Mouse (Mus musculus): ENCODE measurements at regions not wholly inside any gene's neighbourhood (a gene's known extent, or its start where the extent isn't known, plus 50 kb on each side); places are given as distances from the start of the nearest gene placed in this dataset.

DNA sequence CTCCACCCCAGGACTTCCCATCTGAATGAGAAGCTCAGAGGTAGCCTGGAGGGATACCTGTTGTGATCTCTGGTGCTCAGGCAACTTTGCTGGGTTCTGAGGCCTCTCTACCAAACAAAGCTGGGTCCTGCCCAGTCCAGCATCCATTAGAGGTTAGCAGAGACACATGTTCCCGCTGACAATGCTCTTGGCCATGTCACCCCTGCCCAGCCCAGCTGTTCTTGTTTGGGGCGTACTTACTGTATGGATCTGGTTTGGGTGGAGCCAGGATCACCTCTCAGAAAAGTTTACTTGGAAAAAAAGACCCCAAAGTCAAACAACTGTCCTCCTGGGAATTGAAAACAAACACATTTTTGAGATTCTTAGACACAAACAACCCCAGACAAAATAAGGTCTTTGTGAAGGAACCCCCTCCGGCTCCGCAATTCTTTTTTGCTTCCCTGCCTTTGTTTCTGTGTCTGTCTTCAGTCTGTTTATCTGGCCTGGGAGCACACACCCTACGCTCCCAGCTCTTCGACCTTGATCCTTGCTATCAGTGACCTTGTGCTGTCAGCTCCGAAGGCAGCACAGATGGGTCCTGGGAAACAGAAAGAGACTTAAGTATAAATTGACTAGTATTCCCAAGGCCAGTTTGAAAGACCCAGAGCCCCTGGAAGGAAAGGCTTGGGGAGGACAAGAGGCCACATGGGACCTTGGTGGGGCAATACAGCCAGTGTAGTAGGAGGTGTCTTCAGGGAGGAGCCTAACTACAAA lies 68.1 kb upstream of the Serp2 start:
- Histone ChIP-seq H3K27ac (replicated peaks; ENCODE audit: low read depth, low read length) (no peak overlapping the region), H3K4me1 (ENCODE audit: control insufficient read depth, insufficient read depth, insufficient read length, low read length) (peaks cover 2% of the 10 kb centered on the region), H3K4me3 (ENCODE audit: insufficient read depth, low read depth, low read length) (no peak overlapping the region)

GRCm38 (mm10) chr14:76623371-76623988 lies 66.8 kb upstream of the Serp2 start:
- Histone ChIP-seq H3K4me1 (ENCODE audit: control insufficient read depth, insufficient read depth, insufficient read length, low read length) (peaks cover 2% of the 10 kb centered on the region; the same call in 1 of the 2 replicates), H3K27ac (replicated peaks; ENCODE audit: low read depth, low read length) (0 out of 2 replicates have a peak overlapping the region, but pooled peaks have one; percentile 20), H3K4me3 (ENCODE audit: insufficient read depth, low read depth, low read length) (no peak overlapping the region)

GRCm38 (mm10) chr14:76622634-76623291 lies 66.1 kb upstream of the Serp2 start:
- Histone ChIP-seq H3K27ac (replicated peaks; ENCODE audit: low read depth, low read length) (peak overlapping the region; percentile 57; the same call in 1 of the 2 replicates), H3K4me1 (ENCODE audit: control insufficient read depth, insufficient read depth, insufficient read length, low read length) (peaks cover 2% of the 10 kb centered on the region; the same call in 1 of the 2 replicates), H3K4me3 (ENCODE audit: insufficient read depth, low read depth, low read length) (0 out of 2 replicates have a peak overlapping the region, but pooled peaks have one; percentile 19)

DNA sequence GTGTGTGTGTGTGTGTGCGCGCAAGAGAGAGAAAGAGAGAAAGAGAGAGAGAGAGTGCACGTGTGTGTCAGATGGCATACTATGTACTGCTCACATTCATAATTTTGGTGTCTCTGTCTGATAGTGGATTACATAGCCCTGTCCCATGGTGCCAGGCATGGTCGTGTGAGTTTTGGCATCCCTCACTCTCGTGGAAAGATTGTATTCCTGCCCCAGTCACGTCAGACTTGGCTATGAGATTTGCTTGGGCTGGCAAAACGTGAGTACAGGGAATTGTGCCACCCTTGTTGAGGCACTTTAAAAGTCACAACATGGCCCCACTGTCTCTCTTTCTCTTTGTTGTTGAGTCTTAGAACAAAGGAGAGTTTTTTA lies 62.3 kb upstream of the Serp2 start:
- Histone ChIP-seq H3K4me3 (ENCODE audit: insufficient read depth, low read depth, low read length) (no peak overlapping the region), H3K4me1 (ENCODE audit: control insufficient read depth, insufficient read depth, insufficient read length, low read length) (peaks cover 2% of the 10 kb centered on the region; the same call in 1 of the 2 replicates), H3K27ac (replicated peaks; ENCODE audit: low read depth, low read length) (no peak overlapping the region)

DNA sequence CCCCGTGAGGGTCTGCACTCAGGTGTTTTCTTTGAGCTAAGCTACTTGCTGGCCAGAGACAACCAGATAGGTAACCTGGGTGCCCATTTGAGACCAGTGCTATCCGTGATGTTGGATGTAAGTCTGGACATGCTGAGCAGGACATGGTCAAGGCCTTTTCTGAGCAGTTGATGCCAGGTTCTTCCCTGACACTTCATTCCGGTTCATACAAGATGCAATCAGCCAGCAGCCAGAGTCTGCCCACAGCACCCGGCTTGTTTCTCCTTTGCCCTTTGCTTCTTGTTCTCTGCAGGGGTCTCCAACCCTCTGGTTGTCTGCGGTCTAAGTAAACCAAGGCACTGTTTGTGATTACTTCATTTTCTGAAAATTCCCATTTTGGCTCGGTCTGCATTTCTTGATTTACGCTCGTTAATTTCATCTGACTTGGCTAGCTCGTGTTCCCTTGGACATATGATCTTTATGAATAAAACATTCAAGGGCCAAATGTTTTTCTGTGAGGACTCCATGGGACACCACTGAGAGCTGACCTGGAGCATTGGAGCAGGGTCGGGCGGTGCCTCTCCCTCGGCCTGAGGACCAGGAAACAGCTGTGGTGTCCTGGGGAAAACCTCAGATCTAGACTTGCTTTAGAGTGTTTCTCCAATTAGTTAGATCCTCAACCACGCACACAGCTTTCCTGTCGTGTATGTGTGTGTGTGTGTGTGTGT lies 61.8 kb upstream of the Serp2 start:
- H3K4me3 ChIP-seq (ENCODE audit: insufficient read depth, low read depth, low read length), result no peak overlapping the region
- no peak overlapping the region for H3K27ac ChIP-seq (replicated peaks; ENCODE audit: low read depth, low read length)
- peaks cover 2% of the 10 kb centered on the region; the same call in 1 of the 2 replicates for H3K4me1 ChIP-seq (ENCODE audit: control insufficient read depth, insufficient read depth, insufficient read length, low read length)

- H3K4me1 ChIP-seq (ENCODE audit: control insufficient read depth, insufficient read depth, insufficient read length, low read length), result peaks cover 2% of the 10 kb centered on the region; the same call in 1 of the 2 replicates
- no peak overlapping the region for H3K27ac ChIP-seq (replicated peaks; ENCODE audit: low read depth, low read length)
- no peak overlapping the region for H3K4me3 ChIP-seq (ENCODE audit: insufficient read depth, low read depth, low read length)
These were observed 61.2 kb upstream of the Serp2 start for GRCm38 (mm10) chr14:76617889-76618288.

- H3K27ac ChIP-seq (replicated peaks; ENCODE audit: low read depth, low read length), result no peak overlapping the region
These were observed 60.8 kb upstream of the Serp2 start for GRCm38 (mm10) chr14:76617447-76617846.

GRCm38 (mm10) chr14:76616367-76616683 lies 59.6 kb upstream of the Serp2 start:
- no peak overlapping the region for H3K4me3 ChIP-seq (ENCODE audit: insufficient read depth, low read depth, low read length)
- H3K4me1 ChIP-seq (ENCODE audit: control insufficient read depth, insufficient read depth, insufficient read length, low read length), result no peaks in the 10 kb centered on the region
- H3K27ac ChIP-seq (replicated peaks; ENCODE audit: low read depth, low read length), result no peak overlapping the region

More at GRCm38 (mm10) chr14:76617447-76617846, 60.8 kb upstream of the Serp2 start:
- H3K4me3 ChIP-seq (ENCODE audit: insufficient read depth, low read depth, low read length), result no peak overlapping the region
- H3K4me1 ChIP-seq (ENCODE audit: control insufficient read depth, insufficient read depth, insufficient read length, low read length), result no peaks in the 10 kb centered on the region

DNA sequence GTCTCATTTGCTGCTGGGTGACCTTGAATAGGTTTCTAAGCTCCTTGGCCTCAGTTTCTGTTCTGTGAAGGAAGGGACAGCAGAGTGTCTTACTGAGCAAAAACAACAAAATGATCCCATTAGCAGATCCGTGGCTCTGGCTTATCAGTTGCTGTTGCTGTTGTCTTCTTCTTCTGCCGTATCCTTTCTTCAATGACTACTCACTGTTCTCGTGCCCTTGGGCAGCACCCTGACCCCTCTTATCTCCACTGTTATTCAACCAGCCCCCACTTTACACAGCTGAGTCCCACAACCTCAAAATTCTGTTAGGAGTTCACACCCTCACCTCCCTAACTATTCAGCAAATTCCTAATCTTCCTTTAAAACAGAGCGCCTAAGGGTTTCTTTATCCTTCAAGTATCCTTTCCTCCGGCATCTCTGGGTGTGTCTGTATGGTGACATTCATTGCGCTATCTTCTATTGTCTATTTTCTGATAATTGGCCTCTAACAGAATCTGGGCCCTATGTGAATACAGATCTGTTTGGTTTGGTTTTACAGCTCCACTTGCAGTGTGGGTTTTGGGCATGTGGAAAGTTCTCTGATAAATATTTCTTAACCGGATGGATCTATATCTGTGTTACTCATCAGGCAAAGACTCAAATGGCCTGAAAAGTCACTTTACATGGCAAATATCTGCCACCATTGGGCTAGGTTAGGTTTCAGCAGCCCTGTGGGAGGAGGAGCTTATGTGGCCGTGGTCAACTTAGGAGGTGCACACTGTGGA lies 59.1 kb upstream of the Serp2 start:
- Histone ChIP-seq H3K27ac (replicated peaks; ENCODE audit: low read depth, low read length) (no peak overlapping the region), H3K4me1 (ENCODE audit: control insufficient read depth, insufficient read depth, insufficient read length, low read length) (no peaks in the 10 kb centered on the region), H3K4me3 (ENCODE audit: insufficient read depth, low read depth, low read length) (no peak overlapping the region)

- Histone ChIP-seq H3K27ac (replicated peaks; ENCODE audit: low read depth, low read length) (no peak overlapping the region), H3K4me3 (ENCODE audit: insufficient read depth, low read depth, low read length) (no peak overlapping the region), H3K4me1 (ENCODE audit: control insufficient read depth, insufficient read depth, insufficient read length, low read length) (no peaks in the 10 kb centered on the region)
These were observed 58.5 kb upstream of the Serp2 start for GRCm38 (mm10) chr14:76615182-76615581.

DNA sequence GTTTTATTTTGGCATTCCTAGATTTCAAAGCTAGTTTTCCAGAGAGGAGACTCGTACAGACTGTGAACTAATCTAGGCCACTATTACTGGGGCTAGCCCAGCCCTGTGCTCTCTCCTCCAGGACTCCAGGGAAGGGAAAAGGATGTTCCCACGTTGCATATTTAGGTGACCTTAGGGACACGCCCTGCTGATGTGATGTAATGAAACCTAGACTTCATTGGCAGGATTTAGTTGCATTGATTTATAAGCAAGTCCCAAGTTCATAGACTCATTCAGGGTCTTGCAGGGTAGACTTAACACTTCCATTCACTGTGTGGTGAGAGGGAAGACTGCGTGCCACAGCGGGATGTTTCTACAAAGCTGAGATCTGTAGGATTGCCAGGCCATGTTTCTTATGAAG lies 58.0 kb upstream of the Serp2 start:
- H3K4me3 ChIP-seq (ENCODE audit: insufficient read depth, low read depth, low read length), result no peak overlapping the region
- no peak overlapping the region for H3K27ac ChIP-seq (replicated peaks; ENCODE audit: low read depth, low read length)
- no peaks in the 10 kb centered on the region for H3K4me1 ChIP-seq (ENCODE audit: control insufficient read depth, insufficient read depth, insufficient read length, low read length)

- Histone ChIP-seq H3K27ac (replicated peaks; ENCODE audit: low read depth, low read length) (no peak overlapping the region; the same call in 1 of the 2 replicates), H3K4me3 (ENCODE audit: insufficient read depth, low read depth, low read length) (no peak overlapping the region), H3K4me1 (ENCODE audit: control insufficient read depth, insufficient read depth, insufficient read length, low read length) (no peaks in the 10 kb centered on the region)
These were observed 56.9 kb upstream of the Serp2 start for GRCm38 (mm10) chr14:76613604-76614003.

- H3K4me1 ChIP-seq (ENCODE audit: control insufficient read depth, insufficient read depth, insufficient read length, low read length), result no peaks in the 10 kb centered on the region
- no peak overlapping the region for H3K4me3 ChIP-seq (ENCODE audit: insufficient read depth, low read depth, low read length)
- H3K27ac ChIP-seq (replicated peaks; ENCODE audit: low read depth, low read length), result no peak overlapping the region
These were observed 54.0 kb upstream of the Serp2 start for GRCm38 (mm10) chr14:76610429-76611378.

All from brown adipose tissue, adult 24 weeks (tissue).